Mouse (Mus musculus) skeletal muscle tissue, adult 2 months (tissue): ENCODE data around the gene Hnrnpr.

ENCODE experiments used
- DNase-seq: peaks from one replicate; pipeline ENCODE4 v3.0.0-alpha.2; 2012; ENCODE audit warnings: low read depth, low spot score

The Hnrnpr gene

DNA sequence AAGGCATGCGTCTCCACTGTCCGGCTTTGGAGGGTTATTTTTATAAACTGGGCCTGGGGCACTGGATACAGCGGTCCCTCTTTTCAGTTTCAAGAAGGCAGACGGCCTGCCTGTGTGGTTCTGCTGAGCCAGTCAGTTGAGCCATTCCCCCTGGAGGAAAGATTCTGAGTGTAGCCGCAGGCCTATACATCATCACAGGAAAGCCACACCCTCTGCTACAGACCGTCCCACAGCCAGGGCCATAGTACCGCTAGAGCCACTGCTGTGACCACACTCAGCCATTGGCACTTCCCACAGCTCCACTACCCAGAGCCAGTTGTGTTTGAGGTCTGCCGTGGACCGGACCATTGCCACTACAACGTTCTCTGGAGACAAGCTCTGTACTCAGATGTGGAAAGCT, 91.1 kb downstream of the Hnrnpr start:
- no peak for DNase-seq

DNA sequence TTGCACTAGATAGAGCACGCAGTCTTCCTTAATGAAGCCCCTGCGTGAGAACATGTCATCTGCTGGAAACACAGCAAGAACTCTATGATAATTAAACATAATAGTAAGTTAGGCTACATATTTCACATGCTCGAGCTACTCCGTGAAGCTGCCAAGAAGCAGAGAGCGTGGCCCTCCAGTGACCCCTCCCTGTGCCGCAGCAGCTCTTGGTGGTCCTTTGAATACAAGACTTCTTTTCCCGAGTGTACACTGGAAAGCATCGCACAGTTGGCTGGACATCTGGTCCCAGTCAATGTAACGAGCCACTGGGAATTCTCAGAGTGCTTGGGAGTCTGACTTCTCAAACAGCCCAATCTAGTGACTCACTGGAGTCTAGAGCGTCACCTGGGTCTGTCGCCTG, 97.1 kb downstream of the Hnrnpr start:
- DNase-seq: no peak
